Mouse (Mus musculus) heart, embryonic 11.5 days (tissue): ENCODE results near the gene Ltbp2. TPM values are rescaled to one million over a fixed set of nuclear protein-coding genes. Genes with fewer than 3 reads are reported as not detected.

Source experiments
- ATAC-seq: fragments of 200-750 bp; cut with Nextera tagmentation; replicated peaks from 2 replicates; pipeline ENCODE4 v1.8.0; 2017; ENCODE audit warnings: moderate library complexity; ENCODE audit not compliant: insufficient number of reproducible peaks, low FRiP score, low TSS enrichment
- H3K27ac ChIP-seq: fragments of 300-500 bp; sonication (generic); 2 replicates; pipeline ENCODE4 v1.5.1; 2014; ENCODE audit warnings: mild to moderate bottlenecking, low read depth, low read length
- H3K27me3 ChIP-seq: fragments of 300-500 bp; sonication (generic); 2 replicates; pipeline ENCODE4 v1.6.1; 2014; ENCODE audit warnings: mild to moderate bottlenecking, low read length, mixed read lengths; ENCODE audit not compliant: control insufficient read depth, insufficient read depth
- H3K36me3 ChIP-seq: fragments of 300-500 bp; sonication (generic); 2 replicates; pipeline ENCODE4 v1.6.1; 2014; ENCODE audit warnings: mild to moderate bottlenecking, low read length, moderate library complexity, mixed read lengths; ENCODE audit not compliant: control insufficient read depth, insufficient read depth
- H3K4me1 ChIP-seq: fragments of 300-500 bp; sonication (generic); 2 replicates; pipeline ENCODE4 v1.6.1; 2014; ENCODE audit warnings: low read length; ENCODE audit not compliant: control insufficient read depth, insufficient read depth
- H3K4me2 ChIP-seq: fragments of 300-500 bp; sonication (generic); 2 replicates; pipeline ENCODE4 v1.6.1; 2014; ENCODE audit warnings: mild to moderate bottlenecking, moderate library complexity
- H3K4me3 ChIP-seq: fragments of 300-500 bp; sonication (generic); 2 replicates; pipeline ENCODE4 v1.5.1; 2014; ENCODE audit warnings: low read depth, low read length
- H3K9ac ChIP-seq: fragments of 300-500 bp; sonication (generic); 2 replicates; pipeline ENCODE4 v1.6.1; 2014; ENCODE audit warnings: mild to moderate bottlenecking, low read depth, low read length, moderate library complexity
- H3K9me3 ChIP-seq: fragments of 300-500 bp; sonication (generic); replicated peaks from 2 replicates; pipeline ENCODE4 v1.6.1; 2016; ENCODE audit warnings: low read length; ENCODE audit not compliant: control insufficient read depth
- WGBS: fragments of 180-500 bp; shearing (Covaris S2); extraction: QIAGEN DNeasy Blood & Tissue Kit; methylation state at CpG from one replicate; pipeline ENCODE4 v1.1.7; 2014; ENCODE audit not compliant: insufficient replicate concordance; 5-methylcytosine and 5-hydroxymethylcytosine counted together
- polyA plus RNA-seq: library from polyadenylated mRNA; unstranded; fragments of >200 nt; fragmentation: Nextera tagmentation; extraction: Ambion mirVana; gene quantifications from 2 replicates; pipeline ENCODE4 v1.2.1, GENCODE M21; 2014

The Ltbp2 gene
- polyA plus RNA-seq, 1 experiment from 2014 or later = 0.37 TPM

GRCm38 (mm10) chr12:84800419-84800818 lies 75.9 kb downstream of the Ltbp2 start:
- Histone ChIP-seq H3K4me1 (peaks cover 8% of the 10 kb centered on the region; the same call in 1 of the 2 replicates), H3K4me3 (no peak overlapping the region), H3K36me3 (no peaks in the 10 kb centered on the region), H3K4me2 (no peak overlapping the region; the same call in 1 of the 2 replicates), H3K27ac (no peak overlapping the region), H3K27me3 (peaks cover 84% of the 10 kb centered on the region), H3K9me3 (no peaks in the 10 kb centered on the region), H3K9ac (no peak overlapping the region)
- WGBS = 46% methylated on average over 4 of the region's 4 CpGs
- no peak for ATAC-seq

- Histone ChIP-seq H3K4me3 (no peak overlapping the region), H3K4me2 (no peak overlapping the region), H3K9ac (no peak overlapping the region), H3K36me3 (no peaks in the 10 kb centered on the region), H3K27me3 (peaks cover 90% of the 10 kb centered on the region), H3K9me3 (no peaks in the 10 kb centered on the region), H3K27ac (no peak overlapping the region), H3K4me1 (peaks cover 4% of the 10 kb centered on the region; the same call in 1 of the 2 replicates)
- WGBS = 82% methylated on average over 13 of the region's 13 CpGs
- no peak for ATAC-seq
Observed at GRCm38 (mm10) chr12:84799086-84799485, 77.2 kb downstream of the Ltbp2 start.

GRCm38 (mm10) chr12:84794647-84795046 lies 81.7 kb downstream of the Ltbp2 start:
- Histone ChIP-seq H3K27me3 (peaks cover 84% of the 10 kb centered on the region), H3K36me3 (no peaks in the 10 kb centered on the region), H3K27ac (no peak overlapping the region), H3K9ac (no peak overlapping the region), H3K4me1 (no peaks in the 10 kb centered on the region), H3K4me2 (no peak overlapping the region), H3K9me3 (no peaks in the 10 kb centered on the region), H3K4me3 (no peak overlapping the region)
- ATAC-seq = no peak
- WGBS = 71% methylated on average over 8 of the region's 8 CpGs

GRCm38 (mm10) chr12:84792629-84793028 lies 83.7 kb downstream of the Ltbp2 start:
- no peaks in the 10 kb centered on the region for H3K4me1 ChIP-seq
- H3K9me3 ChIP-seq = no peaks in the 10 kb centered on the region
- H3K4me2 ChIP-seq = no peak overlapping the region
- no peak overlapping the region for H3K27ac ChIP-seq
- H3K36me3 ChIP-seq = no peaks in the 10 kb centered on the region
- H3K9ac ChIP-seq = no peak overlapping the region
- H3K27me3 ChIP-seq = peaks cover 75% of the 10 kb centered on the region
- WGBS = 70% methylated on average over 4 of the region's 4 CpGs
- no peak overlapping the region for H3K4me3 ChIP-seq
- no peak for ATAC-seq

- 55% methylated on average over 10 of the region's 10 CpGs for WGBS
- Histone ChIP-seq H3K4me2 (no peak overlapping the region), H3K27ac (no peak overlapping the region), H3K9ac (no peak overlapping the region), H3K9me3 (no peaks in the 10 kb centered on the region), H3K36me3 (no peaks in the 10 kb centered on the region), H3K4me3 (no peak overlapping the region), H3K4me1 (no peaks in the 10 kb centered on the region), H3K27me3 (peaks cover 67% of the 10 kb centered on the region)
- ATAC-seq = no peak
Observed at GRCm38 (mm10) chr12:84790853-84791252, 85.5 kb downstream of the Ltbp2 start.

- WGBS = 65% methylated on average over 5 of the region's 5 CpGs
- peaks cover 34% of the 10 kb centered on the region for H3K27me3 ChIP-seq
- ATAC-seq = no peak
Observed at GRCm38 (mm10) chr12:84786091-84786490, 90.2 kb downstream of the Ltbp2 start.

GRCm38 (mm10) chr12:84784604-84785381 lies 91.5 kb downstream of the Ltbp2 start:
- H3K4me3 ChIP-seq = no peak overlapping the region
- H3K9ac ChIP-seq = 0 out of 2 replicates have a peak overlapping the region, but pooled peaks have one; percentile 46
- peaks cover 28% of the 10 kb centered on the region for H3K27me3 ChIP-seq
- WGBS = 25% methylated on average over 25 of the region's 25 CpGs
- H3K4me2 ChIP-seq = peak overlapping the region; percentile 51
- peak; percentile 59 for ATAC-seq
- no peaks in the 10 kb centered on the region for H3K9me3 ChIP-seq
- no peak overlapping the region for H3K27ac ChIP-seq
- H3K4me1 ChIP-seq = peaks cover 3% of the 10 kb centered on the region; the same call in 1 of the 2 replicates
- no peaks in the 10 kb centered on the region for H3K36me3 ChIP-seq

More at GRCm38 (mm10) chr12:84786091-84786490, 90.2 kb downstream of the Ltbp2 start:
- peaks cover 3% of the 10 kb centered on the region; the same call in 1 of the 2 replicates for H3K4me1 ChIP-seq
- H3K36me3 ChIP-seq = no peaks in the 10 kb centered on the region
- H3K4me2 ChIP-seq = no peak overlapping the region
- H3K4me3 ChIP-seq = no peak overlapping the region
- H3K9me3 ChIP-seq = no peaks in the 10 kb centered on the region
- H3K27ac ChIP-seq = no peak overlapping the region
- no peak overlapping the region for H3K9ac ChIP-seq

GRCm38 (mm10) chr12:84776229-84776628 lies 100.1 kb downstream of the Ltbp2 start:
- Histone ChIP-seq H3K9me3 (no peaks in the 10 kb centered on the region), H3K4me3 (no peak overlapping the region), H3K4me2 (no peak overlapping the region), H3K36me3 (no peaks in the 10 kb centered on the region), H3K27ac (no peak overlapping the region), H3K27me3 (no peaks in the 10 kb centered on the region), H3K9ac (no peak overlapping the region), H3K4me1 (peaks cover 11% of the 10 kb centered on the region)
- ATAC-seq = no peak

GRCm38 (mm10) chr12:84774376-84774775 lies 102.0 kb downstream of the Ltbp2 start:
- peak overlapping the region; percentile 71 for H3K4me3 ChIP-seq
- no peak overlapping the region for H3K9ac ChIP-seq
- no peaks in the 10 kb centered on the region for H3K36me3 ChIP-seq
- ATAC-seq = no peak
- peak overlapping the region; percentile 75 for H3K4me2 ChIP-seq
- 73% methylated on average over 6 of the region's 6 CpGs for WGBS
- H3K27ac ChIP-seq = no peak overlapping the region
- H3K27me3 ChIP-seq = no peaks in the 10 kb centered on the region
- peaks cover 11% of the 10 kb centered on the region for H3K4me1 ChIP-seq
- no peaks in the 10 kb centered on the region for H3K9me3 ChIP-seq
